Mouse (Mus musculus) midbrain, embryonic 14.5 days (tissue): ENCODE measurements at regions not wholly inside any gene's neighbourhood (a gene's known extent, or its start where the extent isn't known, plus 50 kb on each side); places are given as distances from the start of the nearest gene placed in this dataset.

ENCODE experiments used
- ATAC-seq: fragments of 200-750 bp; cut with Nextera tagmentation; 2 replicates; pipeline ENCODE4 v1.8.0; 2017; ENCODE audit warnings: moderate number of reproducible peaks, moderate library complexity; ENCODE audit not compliant: low FRiP score, low TSS enrichment
- DNase-seq: peaks from one replicate; pipeline ENCODE4 v3.0.0-alpha.2; 2015
- H3K27ac ChIP-seq: fragments of 300-500 bp; sonication (generic); replicated peaks from 2 replicates; pipeline ENCODE4 v1.5.1; 2014; ENCODE audit warnings: mild to moderate bottlenecking, low read depth, low read length, moderate library complexity
- H3K27me3 ChIP-seq: fragments of 300-500 bp; sonication (generic); 2 replicates; pipeline ENCODE4 v1.6.1; 2014; ENCODE audit warnings: low read length, control low read depth, mixed read lengths; ENCODE audit not compliant: control insufficient read depth, insufficient read depth
- H3K36me3 ChIP-seq: fragments of 300-500 bp; sonication (generic); 2 replicates; pipeline ENCODE4 v1.6.1; 2014; ENCODE audit warnings: low read length, control low read depth; ENCODE audit not compliant: control insufficient read depth, insufficient read depth
- H3K4me1 ChIP-seq: fragments of 300-500 bp; sonication (generic); 2 replicates; pipeline ENCODE4 v1.6.1; 2014; ENCODE audit warnings: mild to moderate bottlenecking, antibody characterized with exemption, low read length, control low read depth; ENCODE audit not compliant: control insufficient read depth, insufficient read depth
- H3K4me2 ChIP-seq: fragments of 300-500 bp; sonication (generic); 2 replicates; pipeline ENCODE4 v1.6.1; 2014; ENCODE audit warnings: mild to moderate bottlenecking, low read length, moderate library complexity
- H3K4me3 ChIP-seq: fragments of 300-500 bp; sonication (generic); replicated peaks from 2 replicates; pipeline ENCODE4 v1.5.1; 2014; ENCODE audit warnings: low read depth, low read length
- H3K9ac ChIP-seq: fragments of 300-500 bp; sonication (generic); replicated peaks from 2 replicates; pipeline ENCODE4 v1.6.1; 2014; ENCODE audit warnings: mild to moderate bottlenecking, low read length, moderate library complexity
- H3K9me3 ChIP-seq: fragments of 300-500 bp; sonication (generic); 2 replicates; pipeline ENCODE4 v1.6.1; 2016; ENCODE audit warnings: low read length, control low read depth, mixed read lengths; ENCODE audit not compliant: control insufficient read depth
- WGBS: fragments of 180-500 bp; shearing (Covaris S2); extraction: QIAGEN DNeasy Blood & Tissue Kit; methylation state at CpG from one replicate; pipeline ENCODE4 v1.1.7; 2014; 5-methylcytosine and 5-hydroxymethylcytosine counted together

- Histone ChIP-seq H3K9ac (no peak overlapping the region), H3K27me3 (no peaks in the 10 kb centered on the region), H3K4me1 (no peaks in the 10 kb centered on the region), H3K27ac (no peak overlapping the region), H3K4me3 (no peak overlapping the region), H3K4me2 (no peak overlapping the region), H3K9me3 (no peaks in the 10 kb centered on the region), H3K36me3 (no peaks in the 10 kb centered on the region)
- 58% methylated on average over 2 of the region's 2 CpGs for WGBS
- ATAC-seq (no peak), DNase-seq (no peak)
These were observed 230.6 kb upstream of the Sema3a start for GRCm38 (mm10) chr5:12894638-12895037.

- Histone ChIP-seq H3K27me3 (no peaks in the 10 kb centered on the region), H3K9ac (no peak overlapping the region), H3K4me2 (no peak overlapping the region), H3K27ac (no peak overlapping the region), H3K9me3 (no peaks in the 10 kb centered on the region), H3K4me3 (no peak overlapping the region), H3K4me1 (no peaks in the 10 kb centered on the region), H3K36me3 (no peaks in the 10 kb centered on the region)
- no peak for DNase-seq
- no peak for ATAC-seq
These were observed 214.5 kb upstream of the Sema3a start for GRCm38 (mm10) chr5:12910741-12911140.

- Histone ChIP-seq H3K27ac (no peak overlapping the region), H3K4me3 (no peak overlapping the region), H3K36me3 (no peaks in the 10 kb centered on the region), H3K9me3 (no peaks in the 10 kb centered on the region), H3K27me3 (no peaks in the 10 kb centered on the region), H3K4me1 (no peaks in the 10 kb centered on the region), H3K4me2 (no peak overlapping the region), H3K9ac (no peak overlapping the region)
- 81% methylated on average over 1 of the region's 1 CpGs for WGBS
- ATAC-seq (no peak), DNase-seq (no peak)
These were observed 210.8 kb upstream of the Sema3a start for GRCm38 (mm10) chr5:12914395-12914794.

GRCm38 (mm10) chr5:12919335-12919734 is 205.9 kb upstream of the Sema3a start:
- Histone ChIP-seq H3K36me3 (no peaks in the 10 kb centered on the region), H3K9ac (no peak overlapping the region), H3K27me3 (no peaks in the 10 kb centered on the region), H3K27ac (no peak overlapping the region), H3K4me2 (no peak overlapping the region), H3K4me3 (no peak overlapping the region), H3K9me3 (no peaks in the 10 kb centered on the region), H3K4me1 (no peaks in the 10 kb centered on the region)
- DNase-seq (no peak), ATAC-seq (no peak)
- 83% methylated on average over 2 of the region's 2 CpGs for WGBS

- DNase-seq (no peak), ATAC-seq (no peak)
- H3K4me1 ChIP-seq, result no peaks in the 10 kb centered on the region
- H3K4me3 ChIP-seq, result no peak overlapping the region
- H3K36me3 ChIP-seq, result no peaks in the 10 kb centered on the region
- H3K27me3 ChIP-seq, result no peaks in the 10 kb centered on the region
- H3K9me3 ChIP-seq, result no peaks in the 10 kb centered on the region
- H3K4me2 ChIP-seq, result no peak overlapping the region
- H3K9ac ChIP-seq, result no peak overlapping the region
- H3K27ac ChIP-seq, result no peak overlapping the region
These were observed 202.3 kb upstream of the Sema3a start for GRCm38 (mm10) chr5:12922889-12923288.

GRCm38 (mm10) chr5:12925466-12925865 is 199.7 kb upstream of the Sema3a start:
- Histone ChIP-seq H3K27ac (no peak overlapping the region), H3K27me3 (no peaks in the 10 kb centered on the region), H3K4me1 (no peaks in the 10 kb centered on the region), H3K4me2 (no peak overlapping the region), H3K4me3 (no peak overlapping the region), H3K9ac (no peak overlapping the region), H3K9me3 (no peaks in the 10 kb centered on the region), H3K36me3 (no peaks in the 10 kb centered on the region)
- DNase-seq (no peak), ATAC-seq (no peak)

- no peaks in the 10 kb centered on the region for H3K9me3 ChIP-seq
- no peak overlapping the region for H3K4me3 ChIP-seq
- H3K27me3 ChIP-seq, result no peaks in the 10 kb centered on the region
- ATAC-seq, result no peak
- H3K4me1 ChIP-seq, result no peaks in the 10 kb centered on the region
- no peak for DNase-seq
- no peak overlapping the region for H3K27ac ChIP-seq
- 84% methylated on average over 8 of the region's 8 CpGs for WGBS
- H3K36me3 ChIP-seq, result no peaks in the 10 kb centered on the region
- no peak overlapping the region for H3K9ac ChIP-seq
- no peak overlapping the region for H3K4me2 ChIP-seq
These were observed 198.9 kb upstream of the Sema3a start for GRCm38 (mm10) chr5:12926289-12926688.

GRCm38 (mm10) chr5:12927247-12927646 is 198.0 kb upstream of the Sema3a start:
- H3K9me3 ChIP-seq, result no peaks in the 10 kb centered on the region
- no peak overlapping the region for H3K9ac ChIP-seq
- 90% methylated on average over 3 of the region's 3 CpGs for WGBS

GRCm38 (mm10) chr5:12937052-12937451 is 188.2 kb upstream of the Sema3a start:
- Histone ChIP-seq H3K4me3 (no peak overlapping the region), H3K36me3 (no peaks in the 10 kb centered on the region), H3K4me2 (no peak overlapping the region), H3K9me3 (no peaks in the 10 kb centered on the region), H3K27ac (no peak overlapping the region), H3K27me3 (no peaks in the 10 kb centered on the region), H3K9ac (no peak overlapping the region), H3K4me1 (no peaks in the 10 kb centered on the region)
- DNase-seq, result no peak
- WGBS, result 77% methylated on average over 5 of the region's 5 CpGs
- ATAC-seq, result no peak

More at GRCm38 (mm10) chr5:12927247-12927646, 198.0 kb upstream of the Sema3a start:
- Histone ChIP-seq H3K4me2 (no peak overlapping the region), H3K27me3 (no peaks in the 10 kb centered on the region), H3K27ac (no peak overlapping the region), H3K4me1 (no peaks in the 10 kb centered on the region), H3K4me3 (no peak overlapping the region), H3K36me3 (no peaks in the 10 kb centered on the region)
- no peak for ATAC-seq
- no peak for DNase-seq
